Comparison of ENCODE assay signal across 8 mouse cellular contexts in genomic region chr14:76875266-76875900, GRCm38 (mm10).
A peak's percentile ranks its signal among the peaks of the same experiment; 100 is the strongest.
DNase-seq lines count a peak whose midpoint lies in the region; ATAC-seq and TF ChIP-seq lines count a peak whose summit lies in the region.

No protein-coding gene starts in this region.

- no peaks in the 10 kb centered on the region for H3K9me3 ChIP-seq in forebrain, embryonic 12.5 days
- no peaks in the 10 kb centered on the region for H3K9me3 ChIP-seq in forebrain, embryonic 15.5 days
- no peaks in the 10 kb centered on the region for H3K9me3 ChIP-seq in intestine, postnatal 0 days (ENCODE audit: control insufficient read depth)
- no peaks in the 10 kb centered on the region for H3K9me3 ChIP-seq in midbrain, embryonic 11.5 days (ENCODE audit: control insufficient read depth, low read length)

- no peaks in the 10 kb centered on the region for H3K27me3 ChIP-seq in forebrain, embryonic 12.5 days
- no peaks in the 10 kb centered on the region for H3K27me3 ChIP-seq in forebrain, embryonic 15.5 days
- H3K27me3 ChIP-seq in intestine, postnatal 0 days (replicated peaks; ENCODE audit: control insufficient read depth, insufficient read depth, low read length) = no peaks in the 10 kb centered on the region
- no peaks in the 10 kb centered on the region; the same call in 1 of the 2 replicates for H3K27me3 ChIP-seq in midbrain, embryonic 11.5 days (ENCODE audit: control insufficient read depth, insufficient read depth, low read length)

- no peak for TF ChIP-seq CTCF in intestine, postnatal 0 days (IDR thresholded peaks at IDR 0.05; ENCODE audit: low read depth)

- WGBS in forebrain, embryonic 12.5 days = 61% methylated on average over 8 of the region's 8 CpGs
- 54% methylated on average over 8 of the region's 8 CpGs for WGBS in forebrain, embryonic 15.5 days
- WGBS in intestine, postnatal 0 days = 15% methylated on average over 8 of the region's 8 CpGs
- 53% methylated on average over 8 of the region's 8 CpGs for WGBS in midbrain, embryonic 11.5 days

- H3K27ac ChIP-seq in forebrain, embryonic 12.5 days = 0 out of 2 replicates have a peak overlapping the region, but pooled peaks have one; percentile 59
- H3K27ac ChIP-seq in forebrain, embryonic 15.5 days (replicated peaks) = no peak overlapping the region
- peak overlapping the region; percentile 54; the same call in 1 of the 2 replicates for H3K27ac ChIP-seq in intestine, postnatal 0 days (ENCODE audit: low read depth, low read length)
- H3K27ac ChIP-seq in midbrain, embryonic 11.5 days (ENCODE audit: low read depth, low read length) = no peak overlapping the region

- no peak overlapping the region for H3K4me2 ChIP-seq in forebrain, embryonic 12.5 days
- H3K4me2 ChIP-seq in forebrain, embryonic 15.5 days (replicated peaks) = no peak overlapping the region
- H3K4me2 ChIP-seq in intestine, postnatal 0 days (replicated peaks; ENCODE audit: low read depth) = peak overlapping the region; percentile 9; the same call in 1 of the 2 replicates
- H3K4me2 ChIP-seq in midbrain, embryonic 11.5 days = no peak overlapping the region

- ATAC-seq in forebrain, embryonic 12.5 days (ENCODE audit: low FRiP score) = 0 out of 2 replicates have a peak, but pooled peaks have one; percentile 6
- no peak for ATAC-seq in forebrain, embryonic 15.5 days (replicated peaks)
- ATAC-seq in intestine, postnatal 0 days = peak; percentile 89
- ATAC-seq in midbrain, embryonic 11.5 days (ENCODE audit: low FRiP score) = peak; percentile 25

- H3K4me3 ChIP-seq in forebrain, embryonic 12.5 days (replicated peaks) = no peak overlapping the region
- no peak overlapping the region for H3K4me3 ChIP-seq in forebrain, embryonic 15.5 days
- no peak overlapping the region for H3K4me3 ChIP-seq in intestine, postnatal 0 days (ENCODE audit: low read depth, low read length)
- no peak overlapping the region for H3K4me3 ChIP-seq in midbrain, embryonic 11.5 days (ENCODE audit: low read depth, low read length)

- peak; percentile 12 for DNase-seq in NIH3T3 (ENCODE audit: low read depth)
- peak; percentile 87 for DNase-seq in midbrain, embryonic 11.5 days (ENCODE audit: low spot score, missing footprints)
- DNase-seq in right cerebral cortex, postnatal 25 days = no peak
- DNase-seq in cerebellum, adult 9-10 months = no peak
- no peak for DNase-seq in thymus, postnatal 4 days

- H3K4me1 ChIP-seq in forebrain, embryonic 12.5 days = peaks cover 19% of the 10 kb centered on the region
- H3K4me1 ChIP-seq in forebrain, embryonic 15.5 days = peaks cover 19% of the 10 kb centered on the region; the same call in 1 of the 2 replicates
- H3K4me1 ChIP-seq in intestine, postnatal 0 days (replicated peaks; ENCODE audit: control insufficient read depth, insufficient read depth, low read length) = 0 out of 2 replicates have a peak, but pooled peaks cover 9% of the 10 kb centered on the region
- H3K4me1 ChIP-seq in midbrain, embryonic 11.5 days (ENCODE audit: control insufficient read depth, insufficient read depth, low read length) = peaks cover 8% of the 10 kb centered on the region

- no peaks in the 10 kb centered on the region for H3K36me3 ChIP-seq in forebrain, embryonic 12.5 days (replicated peaks)
- H3K36me3 ChIP-seq in forebrain, embryonic 15.5 days = no peaks in the 10 kb centered on the region
- H3K36me3 ChIP-seq in intestine, postnatal 0 days (ENCODE audit: control insufficient read depth, insufficient read depth) = no peaks in the 10 kb centered on the region
- H3K36me3 ChIP-seq in midbrain, embryonic 11.5 days (ENCODE audit: control insufficient read depth, insufficient read depth, low read length) = no peaks in the 10 kb centered on the region

- H3K9ac ChIP-seq in forebrain, embryonic 12.5 days = no peak overlapping the region
- no peak overlapping the region for H3K9ac ChIP-seq in forebrain, embryonic 15.5 days (replicated peaks)
- no peak overlapping the region for H3K9ac ChIP-seq in intestine, postnatal 0 days (ENCODE audit: low read depth, low read length)
- H3K9ac ChIP-seq in midbrain, embryonic 11.5 days (ENCODE audit: low read length) = no peak overlapping the region

Comparison
In these comparisons a context has a peak if more than half of its experiments do, and no peak if none do; other contexts are left out.
1. H3K27ac ChIP-seq: peak in forebrain, embryonic 12.5 days (single experiment) and intestine, postnatal 0 days (single experiment); none in forebrain, embryonic 15.5 days (single experiment) and midbrain, embryonic 11.5 days (single experiment).
2. DNase-seq: peak in NIH3T3 (single experiment) and midbrain, embryonic 11.5 days (single experiment); none in right cerebral cortex, postnatal 25 days (single experiment), cerebellum, adult 9-10 months (single experiment) and thymus, postnatal 4 days (single experiment).